Mouse (Mus musculus) bone marrow macrophage, adult 2 months (primary cell): ENCODE data around the gene Prkd2.

ENCODE experiments used
- CTCF ChIP-seq: IDR thresholded peaks from 2 replicates; pipeline ENCODE4 v1.5.1; 2012; ENCODE audit warnings: low read depth, mild to moderate bottlenecking, low read length, moderate library complexity
- POLR2A ChIP-seq: IDR thresholded peaks from 2 replicates; pipeline ENCODE4 v1.6.1; 2012; ENCODE audit warnings: mild to moderate bottlenecking, low read depth, low read length, borderline replicate concordance

- TF ChIP-seq CTCF (no peak), POLR2A (no peak)
These were observed 73.0 kb downstream of the Prkd2 start for GRCm38 (mm10) chr7:16915461-16916340.
